Mouse (Mus musculus) heart, embryonic 16.5 days (tissue): Measurements from ENCODE around the gene Gm4969. TPM values are rescaled to one million over a fixed set of nuclear protein-coding genes. Genes with fewer than 3 reads are reported as not detected.
A peak's percentile ranks its signal among the peaks of the same experiment; 100 is the strongest.
"Not testable (repeated sequence)": the region's sequence is repeated elsewhere in the genome, so short reads cannot be mapped to it uniquely, and the experiment has no call there.

Source experiments
- ATAC-seq: fragments of 200-750 bp; cut with Nextera tagmentation; replicated peaks from 2 replicates; pipeline ENCODE4 v1.8.0; 2017; ENCODE audit warnings: moderate number of reproducible peaks; ENCODE audit not compliant: insufficient read depth, low FRiP score; ENCODE audit errors: extremely low read depth
- H3K27ac ChIP-seq: fragments of 300-500 bp; sonication (generic); 2 replicates; pipeline ENCODE4 v1.5.1; 2014; ENCODE audit warnings: mild to moderate bottlenecking, low read length, control low read depth, moderate library complexity
- H3K27me3 ChIP-seq: fragments of 300-500 bp; sonication (generic); 2 replicates; pipeline ENCODE4 v1.6.1; 2014; ENCODE audit warnings: low read length, mixed read lengths; ENCODE audit not compliant: control insufficient read depth, insufficient read depth
- H3K36me3 ChIP-seq: fragments of 300-500 bp; sonication (generic); 2 replicates; pipeline ENCODE4 v1.6.1; 2014; ENCODE audit not compliant: control insufficient read depth, insufficient read depth
- H3K4me1 ChIP-seq: fragments of 300-500 bp; sonication (generic); 2 replicates; pipeline ENCODE4 v1.6.1; 2014; ENCODE audit warnings: low read length, mixed read lengths; ENCODE audit not compliant: control insufficient read depth, insufficient read depth
- H3K4me2 ChIP-seq: fragments of 300-500 bp; sonication (generic); 2 replicates; pipeline ENCODE4 v1.6.1; 2014; ENCODE audit warnings: low read depth, mild to moderate bottlenecking, control low read depth, low read length
- H3K4me3 ChIP-seq: fragments of 300-500 bp; sonication (generic); 2 replicates; pipeline ENCODE4 v1.5.1; 2014; ENCODE audit warnings: mild to moderate bottlenecking, control low read depth, low read length
- H3K9ac ChIP-seq: fragments of 300-500 bp; sonication (generic); 2 replicates; pipeline ENCODE4 v1.6.1; 2014; ENCODE audit warnings: low read length, control low read depth
- H3K9me3 ChIP-seq: fragments of 300-500 bp; sonication (generic); replicated peaks from 2 replicates; pipeline ENCODE4 v1.6.1; 2016; ENCODE audit warnings: low read length; ENCODE audit not compliant: control insufficient read depth
- WGBS: fragments of 180-500 bp; shearing (Covaris S2); extraction: QIAGEN DNeasy Blood & Tissue Kit; methylation state at CpG from one replicate; pipeline ENCODE4 v1.1.7; 2014; 5-methylcytosine and 5-hydroxymethylcytosine counted together
- polyA plus RNA-seq: library from polyadenylated mRNA; unstranded; fragments of >200 nt; fragmentation: Nextera tagmentation; extraction: Ambion mirVana; gene quantifications from 2 replicates; pipeline ENCODE4 v1.2.1, GENCODE M21; 2015

Gene Gm4969
- polyA plus RNA-seq, 1 experiment from 2014 or later: 0.38 TPM

- Histone ChIP-seq H3K4me2 (peak within 1 kb of the TSS; percentile 84), H3K27ac (peak within 1 kb of the TSS; percentile 88), H3K27me3 (no peaks in the 10 kb centered on the region), H3K9ac (peak within 1 kb of the TSS; percentile 95), H3K9me3 (no peaks in the 10 kb centered on the region), H3K4me3 (peak within 1 kb of the TSS; percentile 99), H3K36me3 (peaks cover 19% of the 10 kb centered on the region), H3K4me1 (peaks cover 20% of the 10 kb centered on the region)
- WGBS: under 1% methylated on average over 70 of the region's 91 CpGs
- peak; percentile 97 for ATAC-seq
These were observed 42.2 kb downstream of the Gm4969 start, which contains the start of gene Dmwd for GRCm38 (mm10) chr7:19075723-19076585. Gene Dmwd (plus strand): TSS chr7:19076227.

DNA sequence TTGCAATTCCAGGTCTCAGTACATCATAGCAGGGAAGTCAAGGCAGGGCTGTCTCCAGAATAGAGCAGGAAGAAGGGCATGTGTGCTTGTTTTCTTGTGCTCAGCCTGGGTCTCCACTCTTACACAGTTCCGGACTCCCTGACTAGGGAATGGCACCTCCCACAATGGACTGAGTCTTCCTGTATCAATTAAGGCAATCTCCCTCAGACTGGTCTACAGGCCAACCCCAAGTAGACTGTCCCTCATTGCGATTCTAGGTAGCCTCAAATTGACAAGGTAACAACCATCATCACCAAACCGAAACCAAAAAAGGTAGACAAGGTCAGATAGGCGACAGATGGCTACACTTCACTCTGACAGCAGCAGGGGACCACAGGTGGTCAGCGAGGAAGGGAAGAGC lies 42.9 kb downstream of the Gm4969 start:
- Histone ChIP-seq H3K4me1 (peaks cover 20% of the 10 kb centered on the region), H3K9me3 (no peaks in the 10 kb centered on the region), H3K9ac (peak overlapping the region; percentile 48), H3K4me2 (peak overlapping the region; percentile 81), H3K4me3 (peak overlapping the region; percentile 99), H3K27ac (no peak overlapping the region), H3K36me3 (peaks cover 13% of the 10 kb centered on the region), H3K27me3 (no peaks in the 10 kb centered on the region)
- WGBS: 57% methylated on average over 5 of the region's 5 CpGs
- no peak for ATAC-seq

GRCm38 (mm10) chr7:19074494-19074893 lies 43.7 kb downstream of the Gm4969 start:
- Histone ChIP-seq H3K36me3 (peaks cover 7% of the 10 kb centered on the region), H3K4me1 (peaks cover 20% of the 10 kb centered on the region), H3K27ac (no peak overlapping the region), H3K4me2 (no peak overlapping the region), H3K9me3 (no peaks in the 10 kb centered on the region), H3K4me3 (no peak overlapping the region), H3K27me3 (no peaks in the 10 kb centered on the region), H3K9ac (no peak overlapping the region)
- no peak for ATAC-seq
- 90% methylated on average over 6 of the region's 6 CpGs for WGBS

- Histone ChIP-seq H3K4me3 (no peak overlapping the region), H3K27me3 (no peaks in the 10 kb centered on the region), H3K4me2 (no peak overlapping the region), H3K27ac (no peak overlapping the region), H3K4me1 (peaks cover 20% of the 10 kb centered on the region), H3K9me3 (no peaks in the 10 kb centered on the region), H3K9ac (no peak overlapping the region), H3K36me3 (peaks cover 3% of the 10 kb centered on the region)
- WGBS: 73% methylated on average over 9 of the region's 9 CpGs
- no peak for ATAC-seq
These were observed 44.7 kb downstream of the Gm4969 start for GRCm38 (mm10) chr7:19073504-19073903.

GRCm38 (mm10) chr7:19071024-19071423 lies 47.1 kb downstream of the Gm4969 start:
- H3K4me3 ChIP-seq, H3K27ac ChIP-seq, H3K9ac ChIP-seq, H3K4me1 ChIP-seq, H3K4me2 ChIP-seq, H3K9me3 ChIP-seq, ATAC-seq, H3K36me3 ChIP-seq: not testable (repeated sequence)
- peaks cover 15% of the 10 kb centered on the region for H3K27me3 ChIP-seq
- 60% methylated on average over 3 of the region's 3 CpGs for WGBS

GRCm38 (mm10) chr7:19069500-19069899 lies 48.7 kb downstream of the Gm4969 start:
- 45% methylated on average over 3 of the region's 3 CpGs for WGBS
- no peak overlapping the region for H3K27ac ChIP-seq
- peaks cover 30% of the 10 kb centered on the region for H3K27me3 ChIP-seq
- no peaks in the 10 kb centered on the region for H3K36me3 ChIP-seq
- no peak overlapping the region for H3K4me2 ChIP-seq
- no peak for ATAC-seq
- H3K9me3 ChIP-seq: 0 out of 2 replicates have a peak, but pooled peaks cover 4% of the 10 kb centered on the region
- H3K4me1 ChIP-seq: no peaks in the 10 kb centered on the region
- no peak overlapping the region for H3K4me3 ChIP-seq
- H3K9ac ChIP-seq: no peak overlapping the region

- H3K4me2 ChIP-seq: no peak overlapping the region
- H3K4me1 ChIP-seq: no peaks in the 10 kb centered on the region
- H3K36me3 ChIP-seq: no peaks in the 10 kb centered on the region
- peaks cover 33% of the 10 kb centered on the region for H3K27me3 ChIP-seq
- no peak overlapping the region for H3K4me3 ChIP-seq
- H3K27ac ChIP-seq: no peak overlapping the region
- 0 out of 2 replicates have a peak, but pooled peaks cover 4% of the 10 kb centered on the region for H3K9me3 ChIP-seq
- H3K9ac ChIP-seq: no peak overlapping the region
- 2% methylated on average over 2 of the region's 2 CpGs for WGBS
- no peak for ATAC-seq
These were observed 49.5 kb downstream of the Gm4969 start for GRCm38 (mm10) chr7:19068707-19069106.

- WGBS: 57% methylated on average over 13 of the region's 14 CpGs
- peaks cover 33% of the 10 kb centered on the region for H3K27me3 ChIP-seq
- H3K4me1 ChIP-seq: no peaks in the 10 kb centered on the region
These were observed 50.2 kb downstream of the Gm4969 start for GRCm38 (mm10) chr7:19067935-19068334.

GRCm38 (mm10) chr7:19067063-19067462 lies 51.1 kb downstream of the Gm4969 start:
- Histone ChIP-seq H3K9ac (no peak overlapping the region), H3K9me3 (0 out of 2 replicates have a peak, but pooled peaks cover 4% of the 10 kb centered on the region), H3K27me3 (peaks cover 33% of the 10 kb centered on the region), H3K36me3 (no peaks in the 10 kb centered on the region), H3K4me1 (no peaks in the 10 kb centered on the region), H3K27ac (no peak overlapping the region), H3K4me2 (no peak overlapping the region), H3K4me3 (no peak overlapping the region)
- WGBS: 38% methylated on average over 14 of the region's 14 CpGs
- ATAC-seq: no peak

More at GRCm38 (mm10) chr7:19067935-19068334, 50.2 kb downstream of the Gm4969 start:
- Histone ChIP-seq H3K27ac (no peak overlapping the region), H3K9me3 (0 out of 2 replicates have a peak, but pooled peaks cover 4% of the 10 kb centered on the region), H3K4me2 (no peak overlapping the region), H3K36me3 (no peaks in the 10 kb centered on the region), H3K4me3 (no peak overlapping the region), H3K9ac (no peak overlapping the region)
- no peak for ATAC-seq
